Mouse (Mus musculus) megakaryocyte, embryonic 14.5 days (primary cell): ENCODE data around the gene Rbm18.

Source experiments
- FLI1 ChIP-seq: IDR thresholded peaks from 2 replicates; pipeline ENCODE4 v1.6.1; 2012; ENCODE audit warnings: low read length, inconsistent platforms, mixed read lengths
- GATA1 ChIP-seq: IDR thresholded peaks from 3 replicates; pipeline ENCODE4 v1.6.1; 2012; ENCODE audit warnings: mixed read lengths, low read length, inconsistent platforms, borderline replicate concordance

GRCm38 (mm10) chr2:36067132-36067531 is 69.4 kb downstream of the Rbm18 start:
- TF ChIP-seq FLI1, result no peak
- no peak for TF ChIP-seq GATA1
